Mouse (Mus musculus) heart, embryonic 15.5 days (tissue): ENCODE measurements at regions not wholly inside any gene's neighbourhood (a gene's known extent, or its start where the extent isn't known, plus 50 kb on each side); places are given as distances from the start of the nearest gene placed in this dataset.

Experiments
- ATAC-seq: fragments of 200-750 bp; cut with Nextera tagmentation; replicated peaks from 2 replicates; pipeline ENCODE4 v1.8.0; 2017; ENCODE audit warnings: low read depth, moderate TSS enrichment; ENCODE audit not compliant: insufficient number of reproducible peaks, insufficient read depth, low FRiP score
- H3K27ac ChIP-seq: fragments of 300-500 bp; sonication (generic); 2 replicates; pipeline ENCODE4 v1.5.1; 2015; ENCODE audit warnings: mild to moderate bottlenecking, inconsistent platforms
- H3K27me3 ChIP-seq: fragments of 300-500 bp; sonication (generic); 2 replicates; pipeline ENCODE4 v1.6.1; 2015; ENCODE audit warnings: inconsistent platforms
- H3K36me3 ChIP-seq: fragments of 300-500 bp; sonication (generic); 2 replicates; pipeline ENCODE4 v1.6.1; 2015; ENCODE audit warnings: mild to moderate bottlenecking, inconsistent platforms
- H3K4me1 ChIP-seq: fragments of 300-500 bp; sonication (generic); replicated peaks from 2 replicates; pipeline ENCODE4 v1.6.1; 2015; ENCODE audit warnings: inconsistent platforms
- H3K4me2 ChIP-seq: fragments of 300-500 bp; sonication (generic); 2 replicates; pipeline ENCODE4 v1.6.1; 2015; ENCODE audit warnings: inconsistent platforms, mild to moderate bottlenecking, moderate library complexity
- H3K4me3 ChIP-seq: fragments of 300-500 bp; sonication (generic); 2 replicates; pipeline ENCODE4 v1.5.1; 2015; ENCODE audit warnings: mild to moderate bottlenecking, inconsistent platforms
- H3K9ac ChIP-seq: fragments of 300-500 bp; sonication (generic); 2 replicates; pipeline ENCODE4 v1.6.1; 2015; ENCODE audit warnings: mild to moderate bottlenecking, inconsistent platforms
- H3K9me3 ChIP-seq: fragments of 300-500 bp; sonication (generic); replicated peaks from 2 replicates; pipeline ENCODE4 v1.6.1; 2016; ENCODE audit warnings: inconsistent platforms
- WGBS: fragments of 180-500 bp; shearing (Covaris S2); methylation state at CpG from one replicate; pipeline ENCODE4 v1.1.7; 2015; ENCODE audit warnings: mixed read lengths; 5-methylcytosine and 5-hydroxymethylcytosine counted together

DNA sequence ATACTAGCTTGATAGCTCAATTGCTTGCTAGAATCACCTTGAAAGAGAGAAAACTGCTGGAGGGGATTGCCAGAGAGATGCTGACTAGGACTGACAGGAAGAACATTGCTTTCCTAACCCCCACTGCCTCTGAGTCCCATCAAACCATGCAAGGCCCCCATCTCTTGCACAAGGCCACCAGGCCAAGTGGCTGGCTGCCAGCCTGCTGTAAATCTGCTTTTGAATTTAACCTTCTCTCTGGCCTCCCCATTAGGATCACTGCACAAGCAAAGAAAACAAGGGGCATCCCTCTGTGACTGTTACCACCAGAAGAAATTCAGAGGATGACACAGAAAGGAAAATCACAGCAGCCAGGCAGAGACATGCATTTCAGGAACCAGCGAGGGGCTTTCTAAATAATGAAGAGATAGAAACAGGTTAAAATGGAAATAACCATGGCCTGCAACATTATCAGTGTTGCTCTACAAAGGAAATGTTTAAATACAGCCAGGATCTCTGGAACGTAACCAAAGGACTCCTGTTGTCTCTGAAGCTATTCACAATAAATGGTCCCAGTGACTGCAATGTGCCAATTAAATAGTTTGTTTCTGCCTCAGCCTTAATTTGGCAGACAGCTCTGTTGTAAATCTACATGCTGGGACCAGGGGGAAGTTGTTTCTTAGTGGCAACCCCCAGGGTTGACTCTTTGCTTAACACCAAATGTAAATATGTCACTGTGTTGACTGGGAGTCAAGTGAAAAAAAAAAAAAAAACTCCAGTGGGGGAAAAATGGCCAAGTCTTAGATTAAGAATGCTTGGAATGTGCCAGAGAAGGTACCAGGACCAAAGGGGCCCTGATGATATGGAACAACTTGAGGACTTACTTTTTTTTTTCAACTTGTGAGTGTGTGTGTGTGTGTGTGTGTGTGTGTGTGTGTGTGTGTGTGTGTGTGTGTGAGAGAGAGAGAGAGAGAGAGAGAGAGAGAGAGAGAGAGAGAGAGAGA is 233.9 kb upstream of the Epha4 start:
- Histone ChIP-seq H3K4me2 (no peak overlapping the region), H3K27me3 (no peaks in the 10 kb centered on the region), H3K4me3 (no peak overlapping the region), H3K9me3 (no peaks in the 10 kb centered on the region), H3K36me3 (no peaks in the 10 kb centered on the region), H3K27ac (0 out of 2 replicates have a peak overlapping the region, but pooled peaks have one; percentile 14), H3K9ac (no peak overlapping the region), H3K4me1 (peaks cover 7% of the 10 kb centered on the region)
- ATAC-seq: no peak
- whole genome bisulfite sequencing: 51% methylated on average over 2 of the region's 2 CpGs

DNA sequence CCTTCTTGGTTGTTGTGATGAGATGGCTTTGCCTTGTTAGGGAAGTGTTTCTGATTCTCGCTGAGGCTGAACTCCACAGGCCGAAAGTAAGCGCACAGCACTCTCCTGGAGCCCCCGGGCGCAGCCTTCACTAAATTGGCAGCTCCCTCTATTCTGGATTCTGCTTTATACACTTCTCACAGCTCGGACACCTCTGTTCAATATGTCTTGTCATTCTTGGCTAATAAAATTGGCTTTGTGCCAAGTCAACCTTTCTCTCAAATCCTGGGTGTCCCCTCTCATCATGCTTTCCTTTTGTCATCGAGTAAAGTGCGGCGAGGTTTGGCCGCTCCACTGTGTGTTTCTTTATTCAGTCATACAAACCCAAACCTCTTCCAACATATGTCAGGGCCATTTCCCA is 217.2 kb upstream of the Epha4 start:
- WGBS: 82% methylated on average over 10 of the region's 10 CpGs
- H3K27ac ChIP-seq: no peak overlapping the region
- H3K27me3 ChIP-seq: no peaks in the 10 kb centered on the region

GRCm38 (mm10) chr1:77727561-77727960 is 212.7 kb upstream of the Epha4 start:
- Histone ChIP-seq H3K9me3 (no peaks in the 10 kb centered on the region), H3K27ac (no peak overlapping the region), H3K4me2 (no peak overlapping the region), H3K36me3 (no peaks in the 10 kb centered on the region), H3K9ac (no peak overlapping the region), H3K27me3 (no peaks in the 10 kb centered on the region), H3K4me1 (no peaks in the 10 kb centered on the region), H3K4me3 (no peak overlapping the region)
- ATAC-seq: no peak
- WGBS: 90% methylated on average over 2 of the region's 2 CpGs

More for the DNA sequence above, 217.2 kb upstream of the Epha4 start:
- Histone ChIP-seq H3K4me3 (no peak overlapping the region), H3K4me1 (no peaks in the 10 kb centered on the region), H3K9ac (no peak overlapping the region), H3K9me3 (no peaks in the 10 kb centered on the region), H3K36me3 (no peaks in the 10 kb centered on the region), H3K4me2 (no peak overlapping the region)
- no peak for ATAC-seq

- ATAC-seq: no peak
- no peaks in the 10 kb centered on the region for H3K9me3 ChIP-seq
- no peaks in the 10 kb centered on the region for H3K36me3 ChIP-seq
- WGBS: 82% methylated on average over 8 of the region's 8 CpGs
- no peak overlapping the region for H3K4me3 ChIP-seq
- H3K27me3 ChIP-seq: no peaks in the 10 kb centered on the region
- no peak overlapping the region for H3K27ac ChIP-seq
- no peak overlapping the region for H3K4me2 ChIP-seq
- H3K9ac ChIP-seq: no peak overlapping the region
- no peaks in the 10 kb centered on the region for H3K4me1 ChIP-seq
These were observed 208.4 kb upstream of the Epha4 start for GRCm38 (mm10) chr1:77723246-77723645.

DNA sequence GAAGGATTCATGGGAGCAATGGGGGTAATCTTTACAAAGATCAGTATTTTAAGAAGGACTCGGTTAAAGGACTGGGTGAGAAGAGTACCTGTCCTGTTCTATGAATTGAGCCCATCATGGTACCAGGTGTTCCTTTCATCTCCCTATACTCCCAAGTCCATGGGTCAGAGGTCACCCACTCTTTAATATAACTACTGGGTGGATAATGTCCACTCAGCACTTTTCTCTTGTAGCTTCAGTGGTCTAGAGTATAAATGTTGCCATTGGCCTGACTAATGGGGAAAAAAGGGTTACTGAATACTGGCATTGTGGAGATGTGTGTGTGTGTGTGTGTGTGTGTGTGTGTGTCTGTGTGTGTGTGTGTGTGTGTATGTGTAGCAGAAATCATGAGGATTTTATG is 206.0 kb upstream of the Epha4 start:
- 83% methylated on average over 1 of the region's 1 CpGs for WGBS
- Histone ChIP-seq H3K36me3 (no peaks in the 10 kb centered on the region), H3K9ac (no peak overlapping the region), H3K9me3 (no peaks in the 10 kb centered on the region), H3K4me2 (no peak overlapping the region), H3K27me3 (no peaks in the 10 kb centered on the region), H3K4me3 (no peak overlapping the region), H3K4me1 (no peaks in the 10 kb centered on the region), H3K27ac (no peak overlapping the region)
- no peak for ATAC-seq

DNA sequence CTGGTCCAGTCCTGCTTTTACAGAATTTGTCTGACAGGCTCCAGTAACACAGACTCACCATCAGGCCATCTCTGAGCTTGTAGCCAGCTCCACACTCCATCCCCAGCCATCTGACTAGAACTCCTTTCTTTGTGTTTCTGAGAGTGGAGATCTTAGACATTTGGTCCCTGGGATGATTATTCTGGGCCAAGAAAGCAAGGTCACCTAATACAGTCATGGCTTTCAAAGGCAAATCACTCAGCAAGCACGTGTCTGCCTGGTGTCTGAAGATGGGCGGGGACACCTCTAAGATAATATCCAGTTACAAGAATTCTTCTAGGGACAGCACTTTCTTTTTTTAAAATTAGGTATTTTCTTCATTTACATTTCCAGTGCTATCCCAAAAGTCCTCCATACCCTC is 198.1 kb upstream of the Epha4 start:
- ATAC-seq: no peak
- WGBS: 58% methylated on average over 2 of the region's 2 CpGs

GRCm38 (mm10) chr1:77708202-77709020 is 193.5 kb upstream of the Epha4 start:
- no peak overlapping the region for H3K9ac ChIP-seq
- no peaks in the 10 kb centered on the region for H3K27me3 ChIP-seq
- no peak overlapping the region for H3K4me3 ChIP-seq
- no peak overlapping the region for H3K27ac ChIP-seq
- peak overlapping the region; percentile 27 for H3K4me2 ChIP-seq
- no peak for ATAC-seq
- no peaks in the 10 kb centered on the region for H3K36me3 ChIP-seq
- 22% methylated on average over 14 of the region's 14 CpGs for whole genome bisulfite sequencing
- H3K9me3 ChIP-seq: no peaks in the 10 kb centered on the region
- H3K4me1 ChIP-seq: peaks cover 3% of the 10 kb centered on the region; the same call in 1 of the 2 replicates

More for the DNA sequence above, 198.1 kb upstream of the Epha4 start:
- Histone ChIP-seq H3K9ac (no peak overlapping the region), H3K4me1 (peaks cover 2% of the 10 kb centered on the region; the same call in 1 of the 2 replicates), H3K4me3 (no peak overlapping the region), H3K4me2 (no peak overlapping the region), H3K27ac (no peak overlapping the region), H3K9me3 (no peaks in the 10 kb centered on the region), H3K27me3 (no peaks in the 10 kb centered on the region), H3K36me3 (no peaks in the 10 kb centered on the region)

DNA sequence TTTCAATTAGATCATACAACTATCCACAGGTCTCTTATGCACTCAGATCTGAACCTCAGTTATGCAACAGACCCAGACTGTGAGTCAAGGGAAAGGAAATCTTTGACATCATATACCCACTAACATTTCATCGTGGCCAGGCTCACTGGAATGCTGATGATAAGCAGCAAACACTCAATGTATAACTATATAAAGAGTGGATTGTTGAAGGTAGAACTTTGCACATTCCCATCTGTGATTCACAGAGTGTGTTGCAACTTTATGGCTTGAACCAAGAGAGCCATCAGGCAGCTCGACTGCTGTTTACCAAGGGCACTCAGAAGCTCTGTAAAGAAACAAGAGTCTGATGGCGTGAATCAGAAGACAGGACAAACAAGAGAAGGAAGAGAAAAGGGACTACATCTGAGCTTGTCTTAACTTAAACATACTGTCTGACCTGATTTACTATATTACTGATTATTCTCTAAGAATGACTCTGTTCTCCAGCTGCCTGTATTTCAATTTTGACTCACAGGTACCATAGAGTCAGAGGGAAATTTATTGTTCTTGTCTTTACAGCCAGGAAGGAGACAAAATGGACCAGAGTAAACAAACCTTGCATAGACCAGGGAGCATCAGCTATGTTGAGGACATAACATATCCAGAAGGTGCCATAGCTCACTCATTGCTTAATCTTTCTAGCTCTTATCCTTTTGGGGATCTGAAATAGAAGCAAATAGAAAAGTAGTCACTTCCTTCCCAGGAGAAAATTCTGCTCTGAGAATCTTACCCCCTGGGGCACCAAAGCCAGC is 180.5 kb upstream of the Epha4 start:
- Histone ChIP-seq H3K4me2 (no peak overlapping the region), H3K9me3 (no peaks in the 10 kb centered on the region), H3K4me3 (no peak overlapping the region), H3K36me3 (no peaks in the 10 kb centered on the region), H3K9ac (no peak overlapping the region), H3K27me3 (no peaks in the 10 kb centered on the region), H3K4me1 (no peaks in the 10 kb centered on the region), H3K27ac (no peak overlapping the region)
- WGBS: 53% methylated on average over 3 of the region's 3 CpGs
- no peak for ATAC-seq

DNA sequence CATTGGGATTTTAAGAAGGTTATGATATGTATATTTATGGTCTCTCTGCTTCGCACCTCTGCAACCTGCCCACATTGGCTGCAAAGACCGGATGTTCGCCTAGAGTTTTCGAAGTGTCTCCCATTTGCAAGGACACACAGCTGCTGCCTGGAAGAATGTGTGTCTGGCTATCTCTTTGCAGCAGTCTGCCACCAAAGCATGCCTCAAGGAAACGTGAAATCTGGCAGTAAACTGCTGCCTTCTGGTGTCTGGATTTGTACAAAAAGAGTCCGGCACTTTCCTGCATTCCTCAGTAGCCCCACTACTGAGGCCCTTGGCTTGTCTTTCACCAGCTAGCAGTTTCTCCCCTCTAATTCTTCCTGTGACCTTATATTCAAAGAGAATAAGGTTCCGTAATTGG is 148.5 kb upstream of the Epha4 start:
- H3K4me3 ChIP-seq: no peak overlapping the region
- no peak overlapping the region for H3K9ac ChIP-seq
- H3K36me3 ChIP-seq: no peaks in the 10 kb centered on the region
- H3K27ac ChIP-seq: no peak overlapping the region
- 65% methylated on average over 7 of the region's 7 CpGs for WGBS
- H3K4me2 ChIP-seq: no peak overlapping the region
- no peaks in the 10 kb centered on the region for H3K4me1 ChIP-seq
- no peaks in the 10 kb centered on the region for H3K9me3 ChIP-seq
- no peaks in the 10 kb centered on the region for H3K27me3 ChIP-seq
- ATAC-seq: no peak

DNA sequence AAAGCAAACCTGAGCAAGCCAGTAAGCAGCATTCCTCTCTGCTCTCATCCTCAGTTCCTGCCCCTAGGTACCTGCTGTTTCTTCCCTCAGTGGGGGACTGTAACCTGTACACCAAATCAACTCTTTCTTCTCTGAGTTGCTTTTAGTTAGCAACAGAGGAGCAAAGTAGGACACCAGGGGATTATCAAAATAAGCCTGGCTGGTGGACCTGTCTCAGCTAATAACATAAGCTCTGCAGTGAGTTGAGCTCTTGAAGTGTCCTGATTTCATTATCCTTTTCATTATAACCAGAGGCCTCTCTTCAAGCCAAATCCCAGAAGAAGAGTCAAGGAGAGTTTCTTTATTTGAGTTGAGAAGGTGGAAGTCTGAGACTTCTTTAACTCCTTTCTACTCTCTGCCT is 145.5 kb upstream of the Epha4 start:
- Histone ChIP-seq H3K27ac (no peak overlapping the region), H3K9ac (no peak overlapping the region), H3K4me3 (no peak overlapping the region), H3K27me3 (no peaks in the 10 kb centered on the region), H3K9me3 (no peaks in the 10 kb centered on the region), H3K36me3 (no peaks in the 10 kb centered on the region), H3K4me1 (no peaks in the 10 kb centered on the region), H3K4me2 (no peak overlapping the region)
- no peak for ATAC-seq

GRCm38 (mm10) chr1:77637025-77637424 is 122.1 kb upstream of the Epha4 start:
- Histone ChIP-seq H3K4me1 (no peaks in the 10 kb centered on the region), H3K4me3 (no peak overlapping the region), H3K9ac (no peak overlapping the region), H3K27me3 (no peaks in the 10 kb centered on the region), H3K36me3 (no peaks in the 10 kb centered on the region), H3K27ac (no peak overlapping the region), H3K4me2 (no peak overlapping the region), H3K9me3 (no peaks in the 10 kb centered on the region)
- 62% methylated on average over 3 of the region's 3 CpGs for WGBS
- no peak for ATAC-seq
